Mouse (Mus musculus): ENCODE data around the gene Cfap299.
"Not testable (repeated sequence)": the region's sequence is repeated elsewhere in the genome, so short reads cannot be mapped to it uniquely, and the experiment has no call there.

The Cfap299 gene

DNA sequence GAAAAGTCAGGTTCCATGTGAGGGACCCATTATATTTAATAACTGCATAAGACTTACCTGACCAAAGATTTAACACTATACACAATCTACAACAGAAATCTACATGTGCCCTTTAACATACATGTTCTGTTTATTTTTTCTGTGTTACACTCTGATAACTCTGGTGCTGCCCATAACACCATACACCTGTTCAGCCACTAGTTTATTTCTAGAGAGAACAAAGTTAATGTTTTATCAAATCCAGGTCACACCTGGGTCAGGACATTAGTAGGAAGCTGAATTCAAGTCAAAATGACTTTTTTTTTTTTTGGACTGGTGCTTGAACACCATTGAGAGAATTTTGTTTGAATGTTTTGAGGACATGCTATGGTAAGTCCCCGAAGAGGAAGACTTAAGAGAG lies 194.7 kb downstream of the Cfap299 start:
- no peak for DNase-seq (ENCODE audit: low spot score in 2 of 2)

DNA sequence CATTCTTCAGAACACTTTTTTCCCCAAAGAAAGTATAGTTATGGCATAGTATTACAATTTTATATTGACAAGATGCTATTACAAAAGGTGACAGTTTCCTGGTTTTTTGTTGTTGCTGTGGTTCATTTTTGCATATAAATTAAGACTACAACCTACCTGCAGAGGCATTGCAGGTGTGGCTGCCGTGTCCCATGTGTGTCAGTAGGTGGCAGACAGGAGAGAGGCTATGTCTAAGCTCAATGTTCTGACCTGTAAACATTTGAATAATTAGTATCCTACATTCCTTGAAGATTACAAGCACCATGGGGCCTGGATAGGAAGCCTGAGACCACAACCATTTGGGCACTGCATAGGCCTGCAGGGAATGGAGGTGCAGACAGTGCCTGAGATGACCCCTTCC lies 212.2 kb downstream of the Cfap299 start:
- DNase-seq (ENCODE audit: low spot score in 2 of 2), result no peak

DNA sequence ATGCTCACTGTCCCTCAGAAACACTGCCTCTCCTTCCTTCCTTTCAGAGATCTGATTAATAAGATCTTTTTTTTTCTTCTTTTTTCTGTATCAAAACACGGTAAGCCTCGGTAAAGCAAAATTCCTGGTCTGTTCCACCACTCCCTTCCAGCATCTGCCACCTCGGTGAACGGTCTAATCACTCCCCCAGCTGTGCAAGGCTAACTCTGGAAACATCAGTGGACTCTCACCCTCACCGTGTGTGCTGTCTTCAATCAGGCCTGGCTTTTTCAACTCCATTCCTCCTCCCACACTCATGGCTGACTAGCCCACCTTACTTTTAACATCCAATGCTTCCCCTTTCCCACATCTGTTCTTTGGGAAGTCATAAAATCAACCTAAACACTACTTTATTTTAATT lies 221.2 kb downstream of the Cfap299 start:
- DNase-seq (ENCODE audit: low spot score in 2 of 2), result no peak

DNA sequence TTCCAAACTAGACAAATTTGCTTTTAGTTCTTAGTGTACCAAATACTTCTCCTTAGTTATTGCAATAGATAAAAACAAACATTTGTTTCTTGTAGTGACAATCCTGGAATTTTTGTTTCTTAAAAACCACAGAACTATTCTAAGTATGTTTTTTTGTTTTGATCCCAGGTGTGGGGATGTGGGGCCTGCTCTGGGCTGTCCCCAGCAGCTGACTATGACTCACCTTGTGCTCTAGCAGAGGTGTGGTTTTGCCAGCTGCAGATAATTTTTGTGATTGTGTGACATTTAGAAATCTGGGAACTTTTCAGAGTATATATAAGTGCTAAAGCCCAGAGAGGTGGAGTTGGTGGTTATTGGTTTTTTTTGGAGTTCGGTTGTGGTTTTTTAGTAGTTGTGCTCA lies 221.8 kb downstream of the Cfap299 start:
- DNase-seq (ENCODE audit: low spot score in 2 of 2), result no peak

DNA sequence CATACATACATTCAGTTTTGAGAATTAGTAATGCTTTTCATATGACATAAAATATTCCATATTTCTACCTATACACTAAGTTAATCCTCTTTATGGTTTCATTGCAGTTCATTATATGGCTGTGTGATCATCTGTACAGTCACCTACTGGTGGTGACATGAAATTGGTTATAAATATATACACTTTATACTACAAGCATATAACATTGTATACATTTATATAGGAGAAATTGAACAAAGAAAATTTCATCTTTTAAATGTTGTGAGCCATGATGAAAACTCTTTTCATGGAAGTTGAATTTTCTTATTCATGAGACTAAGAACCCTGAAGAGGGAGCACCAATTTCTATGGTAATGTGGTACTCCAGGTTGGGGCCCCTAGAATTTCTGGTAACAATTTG lies 223.3 kb downstream of the Cfap299 start, which contains the start of gene Gm11111:
Gene Gm11111, plus strand, starts transcription at position 301 of the 400 bp plus-strand sequence.
- DNase-seq (ENCODE audit: low spot score in 2 of 2), result no peak

DNA sequence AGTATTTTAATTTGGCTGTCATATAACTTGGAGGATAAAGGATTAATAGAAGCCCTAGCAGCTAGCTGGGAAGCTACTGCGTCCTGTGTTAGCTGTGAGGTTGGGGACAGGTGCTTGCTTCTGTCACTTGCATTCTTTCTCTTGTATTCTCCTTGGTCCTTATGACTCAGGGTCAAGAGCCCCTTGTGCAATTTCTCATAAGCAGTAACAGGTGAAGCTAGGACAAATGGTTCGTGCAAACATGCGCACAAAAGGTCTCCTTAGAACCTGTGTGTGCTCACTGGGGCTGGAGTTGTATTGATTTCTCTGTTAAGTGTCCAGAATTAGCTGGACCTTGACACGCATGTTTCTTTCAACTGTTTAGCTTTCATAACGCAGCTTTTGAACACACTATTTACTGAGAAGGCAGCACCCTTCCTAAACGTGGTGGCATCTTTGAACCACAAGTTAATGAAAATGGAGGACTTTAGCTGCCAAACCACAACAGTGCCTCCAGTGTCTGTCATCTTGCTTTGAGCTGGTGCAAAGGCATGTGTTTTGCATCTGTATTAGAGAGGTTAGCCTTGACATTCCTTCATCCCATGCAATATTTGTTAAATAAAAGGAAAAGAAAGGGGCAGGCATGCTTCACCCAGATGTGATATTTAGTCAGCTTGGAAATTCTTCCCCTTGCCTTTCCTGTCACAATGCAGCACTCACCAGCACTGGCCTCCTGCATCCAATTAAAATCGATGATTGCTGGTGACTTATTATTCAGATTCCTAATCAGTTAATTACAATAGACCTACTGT lies 223.9 kb downstream of the Cfap299 start:
- DNase-seq (ENCODE audit: low spot score in 2 of 2), result no peak

DNA sequence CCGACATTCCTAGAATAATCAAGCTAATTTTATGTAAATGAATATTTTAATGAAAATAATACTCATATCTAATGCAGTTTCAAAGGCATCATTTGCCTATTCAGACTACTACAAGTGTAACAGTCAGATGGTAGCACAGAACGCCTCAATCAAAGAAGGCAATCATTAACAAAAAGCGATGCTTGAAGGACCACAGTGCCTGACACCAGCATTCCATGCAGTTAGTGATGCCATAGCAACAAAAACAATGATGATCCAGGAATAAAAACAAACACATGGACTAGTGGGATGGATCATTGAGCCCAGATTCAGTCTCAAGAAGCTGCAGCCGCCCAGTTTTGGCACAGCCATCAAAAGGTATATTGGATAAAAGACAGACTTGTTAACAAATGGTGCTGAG lies 232.2 kb downstream of the Cfap299 start:
- no peak for DNase-seq (ENCODE audit: low spot score in 2 of 2)

DNA sequence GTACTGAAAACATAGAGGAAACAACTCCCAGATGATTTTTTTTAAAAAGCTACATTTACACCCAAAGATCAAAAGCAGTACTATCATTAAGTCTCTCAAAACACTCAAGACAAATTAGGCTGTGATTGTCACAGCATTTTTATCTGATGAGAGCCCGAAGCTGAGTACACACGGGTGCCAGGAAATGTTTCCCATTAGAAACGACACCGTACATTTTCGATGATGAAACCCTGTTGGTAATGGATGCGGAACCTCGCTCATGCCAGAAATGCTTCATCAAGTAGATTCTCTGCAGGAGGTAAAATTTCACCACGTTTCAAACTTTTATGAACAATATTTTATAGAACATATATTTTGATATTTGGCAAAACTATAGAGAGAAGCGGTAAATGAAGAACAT lies 233.7 kb downstream of the Cfap299 start:
- DNase-seq (ENCODE audit: low spot score in 2 of 2), result no peak

DNA sequence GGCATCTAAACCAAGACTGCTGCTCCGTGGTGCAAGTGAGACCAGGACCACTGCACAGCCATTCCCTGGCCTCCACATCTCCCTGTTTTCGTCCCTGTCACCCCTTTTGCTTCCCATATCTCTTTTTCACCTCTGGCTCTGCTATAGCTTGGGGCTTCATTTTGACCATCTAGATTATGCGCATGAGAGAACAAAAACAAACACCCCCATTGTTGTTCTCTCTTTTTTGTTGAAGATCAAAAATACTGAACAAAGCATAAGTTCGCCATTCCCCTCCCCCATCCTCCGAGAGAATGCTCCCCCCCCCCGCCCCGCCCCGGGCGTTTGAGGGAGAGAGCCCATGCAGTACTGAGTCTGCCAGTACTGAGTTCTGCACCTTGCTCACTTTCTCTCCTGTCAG lies 234.7 kb downstream of the Cfap299 start:
- DNase-seq (ENCODE audit: low spot score in 2 of 2), result no peak

DNA sequence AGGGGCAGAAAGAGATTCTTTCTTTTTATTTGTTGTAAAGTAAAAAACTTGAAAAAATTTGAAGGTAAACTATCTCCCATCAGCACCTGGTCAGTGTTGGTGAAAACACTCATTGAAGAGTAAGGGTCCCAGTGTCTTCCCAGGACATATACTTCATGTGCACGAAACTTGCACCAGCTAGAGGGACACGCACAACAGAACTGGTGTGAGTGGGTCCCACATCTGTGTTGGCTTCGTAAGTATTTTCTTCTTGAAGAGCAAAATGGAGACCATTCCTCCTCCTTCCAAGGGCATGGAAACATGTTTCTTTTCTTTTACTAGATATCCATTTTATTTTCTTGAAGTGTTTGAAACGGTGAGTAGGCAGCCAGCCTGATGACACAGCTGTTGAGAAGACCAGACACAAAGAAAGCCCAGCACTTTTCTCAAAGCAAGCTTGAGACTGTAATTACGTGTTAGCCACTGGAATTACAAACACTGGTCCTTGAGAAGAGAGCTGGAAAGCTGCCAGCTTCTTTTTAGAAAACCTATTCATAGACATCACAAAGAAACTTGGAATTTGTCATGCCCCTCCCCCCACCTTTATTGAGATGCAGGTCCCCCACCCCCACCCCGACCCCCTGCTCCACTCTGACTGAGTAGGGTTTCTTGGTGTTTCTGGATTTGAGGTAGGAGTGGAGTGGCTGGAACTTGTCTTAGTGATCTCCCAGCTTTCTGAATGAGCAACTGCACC lies 237.5 kb downstream of the Cfap299 start:
- no peak for DNase-seq (ENCODE audit: low spot score in 2 of 2)

DNA sequence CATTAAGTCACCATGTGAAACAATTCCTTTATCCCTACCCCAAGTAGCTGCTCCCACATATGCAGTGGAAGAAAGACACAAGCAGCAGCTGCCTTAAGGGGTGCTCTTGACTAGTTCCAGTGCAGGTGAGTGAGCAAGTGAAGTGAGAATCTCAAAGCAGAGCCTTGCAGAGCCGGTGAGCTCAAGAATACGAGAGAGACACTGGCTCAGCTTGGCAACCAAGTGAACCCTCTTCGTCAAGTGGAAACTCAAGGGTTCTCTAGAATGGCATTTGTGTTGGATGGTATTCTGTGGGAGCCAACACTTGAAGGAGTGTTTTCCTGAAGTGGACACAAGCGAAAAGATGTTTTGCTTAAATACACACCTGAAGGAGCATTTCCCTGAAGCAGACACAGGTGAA lies 239.4 kb downstream of the Cfap299 start:
- DNase-seq (ENCODE audit: low spot score in 2 of 2), result no peak

DNA sequence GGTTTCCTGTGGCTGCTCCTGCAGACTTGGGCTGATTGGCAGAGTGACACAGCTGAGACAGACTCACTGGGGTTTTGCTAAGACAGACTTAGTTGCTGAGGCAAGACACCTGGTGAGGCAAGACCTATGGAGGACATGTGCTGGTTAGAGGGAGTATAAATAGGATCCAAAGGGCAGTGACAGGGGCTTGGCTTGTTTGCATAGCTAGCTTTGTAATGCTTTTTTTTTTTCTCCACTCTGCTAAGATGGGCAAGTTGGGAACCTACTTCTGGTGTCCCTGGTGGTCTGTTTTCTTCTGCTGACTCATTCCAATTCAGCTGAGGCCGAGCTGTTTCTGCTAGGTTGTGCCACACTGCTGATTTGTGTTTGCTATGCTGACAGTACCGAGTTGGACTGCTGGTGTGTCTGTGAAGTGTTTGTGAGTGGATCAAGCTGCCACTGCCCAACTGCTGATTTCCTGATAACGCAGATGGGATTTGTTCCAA lies 240.0 kb downstream of the Cfap299 start:
- DNase-seq (ENCODE audit: low spot score in 2 of 2), result no peak

DNA sequence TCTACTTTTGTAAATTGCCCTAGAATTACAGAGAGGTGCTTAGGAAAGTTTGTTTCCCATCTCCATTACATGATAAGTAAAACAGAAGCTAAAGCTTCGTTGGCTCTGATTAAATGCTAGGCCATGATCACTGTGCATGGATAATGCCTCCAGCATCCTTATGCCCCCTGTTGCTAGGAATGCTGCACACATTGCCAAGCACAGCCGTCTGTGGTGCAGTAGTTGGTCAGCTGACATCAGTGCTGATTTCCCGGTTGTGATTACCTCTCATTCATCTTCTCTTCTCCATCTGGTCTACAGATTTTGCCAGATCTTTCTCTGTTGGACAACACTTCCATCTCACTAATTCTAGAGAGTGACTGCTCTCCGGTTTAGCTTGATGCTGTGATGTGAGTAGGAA lies 243.3 kb downstream of the Cfap299 start:
- DNase-seq (ENCODE audit: low spot score in 2 of 2), result no peak

DNA sequence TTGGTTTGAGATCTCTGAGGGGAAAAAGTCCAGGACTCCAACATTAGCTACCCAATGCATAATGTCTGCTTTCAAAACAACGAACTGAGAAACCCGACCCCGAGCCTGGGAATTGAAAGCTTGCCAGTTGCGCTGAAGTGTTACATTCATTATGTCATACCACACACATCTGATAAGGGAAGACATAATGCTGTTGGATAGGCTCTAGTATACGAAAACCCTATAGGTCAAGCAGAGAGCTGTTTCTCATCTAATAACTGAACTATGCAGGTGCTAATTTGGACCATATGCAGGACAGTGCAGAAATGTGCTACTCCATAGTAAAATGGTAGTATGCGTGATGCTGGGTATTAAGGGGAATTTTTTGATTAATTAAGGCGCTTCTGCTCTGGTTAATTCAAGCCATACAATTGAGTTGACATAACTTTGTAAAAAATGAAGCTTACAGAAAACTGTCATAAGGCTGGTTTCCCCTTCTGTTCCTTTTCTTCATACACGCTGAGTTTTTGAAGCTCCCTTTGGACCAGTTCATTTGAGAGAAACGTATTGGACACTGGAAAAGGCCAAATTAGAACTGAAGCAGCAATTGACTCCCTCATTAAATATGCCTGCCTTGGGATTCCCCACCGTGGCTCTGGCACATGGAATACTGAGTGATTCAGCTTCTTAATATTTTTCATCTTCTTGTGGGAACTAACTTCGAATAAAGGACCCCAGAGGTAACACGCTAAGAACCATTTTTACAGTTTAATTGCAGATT lies 245.8 kb downstream of the Cfap299 start:
- no peak for DNase-seq (ENCODE audit: low spot score in 2 of 2)

DNA sequence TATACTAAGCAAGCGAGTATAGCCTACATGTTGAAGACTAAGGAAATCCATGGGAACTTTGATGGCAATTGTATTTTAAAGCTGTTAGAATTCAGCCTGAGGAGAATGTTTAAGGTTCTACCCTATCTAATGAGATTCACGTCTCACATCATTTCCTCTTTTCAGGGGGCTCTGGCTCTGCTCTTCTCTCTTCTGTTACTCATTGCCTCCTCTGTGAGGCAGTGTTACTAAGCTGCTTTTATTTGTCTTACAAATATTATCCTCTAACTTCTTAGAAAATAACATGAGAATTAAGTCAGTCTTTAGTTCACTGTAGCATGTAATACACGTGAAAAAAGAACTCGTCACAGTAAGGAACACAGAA lies 246.3 kb downstream of the Cfap299 start:
- no peak for DNase-seq (ENCODE audit: low spot score in 2 of 2)

DNA sequence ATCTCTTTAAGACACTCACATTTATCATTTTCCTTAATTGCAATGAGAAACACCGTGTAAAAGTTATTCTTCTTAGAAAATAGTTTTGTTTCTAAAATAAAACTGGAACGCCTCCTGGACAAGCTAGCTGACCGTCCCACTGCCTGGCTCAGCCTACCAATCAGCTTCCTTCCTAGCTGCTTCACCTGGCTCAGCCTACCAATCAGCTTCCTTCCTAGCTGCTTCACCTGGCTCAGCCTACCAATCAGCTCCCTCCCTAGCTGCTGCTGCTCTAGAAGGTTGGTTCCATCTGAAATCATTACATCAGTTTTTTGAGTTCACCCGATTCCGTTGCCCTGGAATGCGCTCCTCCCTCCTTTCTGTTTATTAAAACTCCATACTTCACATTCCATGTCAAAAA lies 247.4 kb downstream of the Cfap299 start:
- DNase-seq (ENCODE audit: low spot score in 2 of 2), result not testable (repeated sequence)

DNA sequence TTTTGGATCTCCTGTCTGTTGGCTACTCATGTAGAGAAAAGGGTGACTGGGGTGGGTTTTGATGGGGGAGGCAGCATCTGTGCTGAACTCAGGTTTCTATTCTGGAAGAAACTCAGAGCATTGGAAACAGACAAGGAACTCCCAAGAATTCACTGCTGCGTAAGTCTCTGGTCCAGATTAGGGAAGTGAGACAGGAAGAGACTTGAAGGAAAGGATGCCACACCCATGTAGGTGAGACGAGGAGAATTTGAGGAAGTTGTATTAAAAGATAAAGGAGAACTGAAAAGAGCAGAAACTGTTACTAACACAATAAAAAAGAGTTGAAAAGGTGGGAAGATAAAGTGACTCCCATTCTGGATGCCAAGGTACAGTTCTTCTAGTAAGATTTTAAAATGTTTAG lies 249.3 kb downstream of the Cfap299 start:
- DNase-seq (ENCODE audit: low spot score in 2 of 2), result no peak

DNA sequence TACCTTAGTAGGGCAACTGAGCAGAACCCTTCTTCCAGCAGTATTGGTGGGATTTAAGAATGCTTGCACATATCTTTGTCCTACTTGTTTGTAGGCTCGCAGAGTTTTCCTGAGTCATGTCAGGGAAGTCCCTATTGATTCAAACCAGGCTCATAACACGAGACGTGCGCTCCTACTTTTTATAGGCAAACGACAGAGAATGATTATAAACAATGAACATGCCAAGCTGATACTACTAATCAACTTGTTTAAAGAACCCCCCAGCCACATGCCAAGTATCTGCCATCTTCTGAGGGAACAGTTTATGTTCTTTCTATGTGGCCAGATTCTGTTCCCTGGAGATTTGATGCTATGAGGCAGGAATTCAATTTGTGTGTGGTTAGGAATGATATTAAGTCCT lies 251.7 kb downstream of the Cfap299 start:
- DNase-seq (ENCODE audit: low spot score in 2 of 2), result no peak

DNA sequence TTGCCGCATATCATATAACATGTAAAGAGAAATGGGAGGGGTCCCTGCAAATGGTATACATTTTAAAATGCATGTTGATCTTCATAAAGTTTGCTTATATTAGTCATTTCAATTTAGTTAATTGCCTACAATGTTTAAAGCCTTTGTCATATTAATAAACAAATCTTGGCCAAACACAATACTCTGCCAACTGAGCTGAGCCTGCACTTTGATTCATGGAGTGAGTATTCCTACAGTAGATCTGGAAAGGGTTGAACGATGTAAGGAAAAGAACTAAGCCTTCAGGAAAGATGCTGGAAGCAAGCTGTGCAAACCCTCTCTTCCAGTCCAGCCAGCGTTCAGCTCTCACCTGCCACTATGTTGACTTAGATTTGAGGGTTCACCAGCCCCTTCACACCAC lies 252.9 kb downstream of the Cfap299 start:
- no peak for DNase-seq (ENCODE audit: low spot score in 2 of 2)

DNA sequence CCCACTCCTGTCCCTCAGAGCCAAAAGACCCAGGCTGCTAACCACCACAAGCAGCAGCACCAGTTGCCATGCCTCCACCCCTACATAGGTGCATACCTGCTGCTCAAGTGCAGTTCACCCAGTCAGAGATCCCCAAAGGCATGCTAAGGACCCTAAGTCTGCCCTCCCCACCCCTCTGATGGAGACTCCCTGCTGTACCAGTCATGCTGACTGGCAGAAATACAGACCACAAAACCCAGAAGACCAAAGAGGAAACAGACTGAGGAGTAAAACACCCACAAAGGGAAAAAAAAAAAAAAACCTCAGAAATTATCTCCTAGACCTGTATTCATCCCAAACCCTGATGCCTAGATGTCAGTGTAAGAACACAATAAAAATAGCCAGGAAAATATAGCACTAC lies 256.8 kb downstream of the Cfap299 start:
- DNase-seq (ENCODE audit: low spot score in 2 of 2), result no peak

DNA sequence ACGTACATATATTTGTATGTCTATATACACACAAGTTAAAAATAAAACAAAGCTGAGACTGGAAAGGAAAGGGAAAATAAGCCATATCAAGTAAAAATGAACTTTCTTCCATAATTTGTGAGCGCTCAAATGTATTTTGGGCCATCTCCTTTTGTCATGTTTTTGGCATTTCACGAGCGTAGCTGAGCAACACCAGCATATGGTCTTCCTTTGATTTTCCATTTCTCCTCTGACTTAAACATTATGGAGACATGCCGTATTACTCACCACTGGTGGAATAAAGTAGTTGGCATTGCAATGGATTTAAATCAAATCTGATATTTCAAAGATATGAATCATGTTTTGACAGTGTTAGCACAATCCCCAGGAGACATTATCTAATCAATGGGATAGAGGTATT lies 284.4 kb downstream of the Cfap299 start:
- no peak for DNase-seq (ENCODE audit: low spot score in 2 of 2)

DNA sequence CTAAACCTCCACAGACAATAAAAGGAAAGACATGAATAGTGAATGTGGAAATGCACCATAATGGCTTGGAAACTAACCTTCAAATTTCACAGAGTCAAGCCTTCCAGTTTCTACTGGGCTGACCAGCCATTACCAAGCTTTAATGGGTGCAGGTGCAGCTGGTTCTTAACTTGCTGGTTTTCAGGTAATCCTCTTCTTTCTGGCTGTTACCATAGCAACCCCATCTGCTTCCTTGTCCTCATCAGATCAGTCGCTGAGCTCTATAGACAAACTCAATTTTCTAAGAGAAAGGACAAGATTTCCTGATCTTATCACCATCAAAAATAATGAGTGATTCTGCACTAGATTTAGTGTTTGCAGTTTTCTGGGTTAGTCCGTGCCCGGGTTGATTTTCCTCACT lies 287.8 kb downstream of the Cfap299 start:
- no peak for DNase-seq (ENCODE audit: low spot score in 2 of 2)

DNA sequence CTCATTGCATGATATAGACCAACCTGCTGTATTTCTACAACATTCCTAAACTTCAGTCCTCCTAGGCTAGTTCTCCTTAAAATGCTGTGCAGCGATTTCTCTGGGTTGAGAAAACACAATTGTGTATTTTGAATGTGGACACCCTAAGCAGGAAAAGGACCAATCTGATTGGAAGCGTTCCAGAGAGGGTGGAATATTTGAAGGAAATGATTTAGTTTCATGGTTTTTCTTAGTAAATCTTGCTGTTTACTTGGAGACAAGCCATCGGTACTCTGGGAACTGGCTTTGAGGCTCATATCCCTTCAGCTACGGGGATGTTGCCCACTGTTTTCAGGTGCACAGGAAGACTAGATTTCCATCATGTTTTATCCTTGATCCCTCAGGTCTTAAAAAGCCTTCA lies 288.3 kb downstream of the Cfap299 start:
- DNase-seq (ENCODE audit: low spot score in 2 of 2), result no peak

Measured in spleen, postnatal 14 days (tissue).